Mouse (Mus musculus) 416B (cell line): ENCODE data around the gene Phf1.
"Not testable (repeated sequence)": the region's sequence is repeated elsewhere in the genome, so short reads cannot be mapped to it uniquely, and the experiment has no call there.

Experiments used
- DNase-seq: peaks from one replicate; pipeline ENCODE4 v3.0.0; 2011; ENCODE audit warnings: low read depth

Gene Phf1

GRCm38 (mm10) chr17:26932839-26933398, at the start of gene Phf1:
Phf1 (plus strand) TSS chr17:26933052.
- DNase-seq = peak; percentile 86

- no peak for DNase-seq
Measured at GRCm38 (mm10) chr17:26883585-26883984, 49.3 kb upstream of the Phf1 start.

- peak; percentile 89 for DNase-seq
Measured at GRCm38 (mm10) chr17:26884995-26885926, 47.6 kb upstream of the Phf1 start.

GRCm38 (mm10) chr17:26886047-26886749, 46.7 kb upstream of the Phf1 start:
- peak; percentile 90 for DNase-seq

GRCm38 (mm10) chr17:26887926-26888325, 44.9 kb upstream of the Phf1 start:
- no peak for DNase-seq

- DNase-seq = no peak
Measured at GRCm38 (mm10) chr17:26892635-26893375, 40.0 kb upstream of the Phf1 start.

GRCm38 (mm10) chr17:26893492-26893891, 39.4 kb upstream of the Phf1 start:
- no peak for DNase-seq

GRCm38 (mm10) chr17:26894342-26894741, 38.5 kb upstream of the Phf1 start:
- DNase-seq = no peak

GRCm38 (mm10) chr17:26895578-26895977, 37.3 kb upstream of the Phf1 start:
- DNase-seq = peak; percentile 81

GRCm38 (mm10) chr17:26900916-26901315, 31.9 kb upstream of the Phf1 start:
- DNase-seq = no peak

- DNase-seq = no peak
Measured at GRCm38 (mm10) chr17:26904320-26904719, 28.5 kb upstream of the Phf1 start.

- DNase-seq = not testable (repeated sequence)
Measured at GRCm38 (mm10) chr17:26907506-26907905, 25.3 kb upstream of the Phf1 start.

- no peak for DNase-seq
Measured at GRCm38 (mm10) chr17:26915248-26915647, 17.6 kb upstream of the Phf1 start.

GRCm38 (mm10) chr17:26916711-26917482, 16.0 kb upstream of the Phf1 start, which contains the start of gene Kifc5b:
Kifc5b (plus strand) TSS chr17:26917091.
- DNase-seq = peak; percentile 99

GRCm38 (mm10) chr17:26917560-26917959, 15.3 kb upstream of the Phf1 start:
- DNase-seq = peak; percentile 28

- no peak for DNase-seq
Measured at GRCm38 (mm10) chr17:26918343-26918742, 14.5 kb upstream of the Phf1 start.

- not testable (repeated sequence) for DNase-seq
Measured at GRCm38 (mm10) chr17:26919516-26919915, 13.3 kb upstream of the Phf1 start.

GRCm38 (mm10) chr17:26922368-26922767, 10.5 kb upstream of the Phf1 start:
- not testable (repeated sequence) for DNase-seq

- DNase-seq = not testable (repeated sequence)
Measured at GRCm38 (mm10) chr17:26925414-26925813, 7.4 kb upstream of the Phf1 start.

- DNase-seq = peak; percentile 67
Measured at GRCm38 (mm10) chr17:26931795-26932194, 1.1 kb upstream of the Phf1 start.

GRCm38 (mm10) chr17:26933419-26933818, 567 bp downstream of the Phf1 start:
- DNase-seq = no peak
